Mouse (Mus musculus) hindbrain, embryonic 11.5 days (tissue): ENCODE data around the gene Pde4d. TPM values are rescaled to one million over a fixed set of nuclear protein-coding genes. Genes with fewer than 3 reads are reported as not detected.
A peak's percentile ranks its signal among the peaks of the same experiment; 100 is the strongest.

Source experiments
- ATAC-seq: fragments of 200-750 bp; cut with Nextera tagmentation; 2 replicates; pipeline ENCODE4 v1.8.0; 2017; ENCODE audit warnings: mild to moderate bottlenecking, moderate TSS enrichment, moderate library complexity; ENCODE audit not compliant: low FRiP score
- DNase-seq: peaks from one replicate; pipeline ENCODE4 v3.0.0-alpha.2; 2015; ENCODE audit warnings: low spot score
- H3K27ac ChIP-seq: fragments of 300-500 bp; sonication (generic); 2 replicates; pipeline ENCODE4 v1.5.1; 2014; ENCODE audit warnings: mild to moderate bottlenecking, low read depth, low read length
- H3K27me3 ChIP-seq: fragments of 300-500 bp; sonication (generic); 2 replicates; pipeline ENCODE4 v1.6.1; 2014; ENCODE audit warnings: mild to moderate bottlenecking, low read length, moderate library complexity, mixed read lengths; ENCODE audit not compliant: control insufficient read depth, insufficient read depth
- H3K36me3 ChIP-seq: fragments of 300-500 bp; sonication (generic); 2 replicates; pipeline ENCODE4 v1.6.1; 2014; ENCODE audit warnings: mild to moderate bottlenecking, low read length, moderate library complexity, mixed read lengths; ENCODE audit not compliant: control insufficient read depth, insufficient read depth
- H3K4me1 ChIP-seq: fragments of 300-500 bp; sonication (generic); replicated peaks from 2 replicates; pipeline ENCODE4 v1.6.1; 2014; ENCODE audit warnings: low read length, mixed read lengths; ENCODE audit not compliant: control insufficient read depth, insufficient read depth
- H3K4me2 ChIP-seq: fragments of 300-500 bp; sonication (generic); replicated peaks from 2 replicates; pipeline ENCODE4 v1.6.1; 2014; ENCODE audit warnings: mild to moderate bottlenecking, low read depth, low read length
- H3K4me3 ChIP-seq: fragments of 300-500 bp; sonication (generic); 2 replicates; pipeline ENCODE4 v1.5.1; 2014; ENCODE audit warnings: low read depth, low read length
- H3K9ac ChIP-seq: fragments of 300-500 bp; sonication (generic); 2 replicates; pipeline ENCODE4 v1.6.1; 2014; ENCODE audit warnings: low read depth, low read length
- H3K9me3 ChIP-seq: fragments of 300-500 bp; sonication (generic); 2 replicates; pipeline ENCODE4 v1.6.1; 2016; ENCODE audit warnings: low read length; ENCODE audit not compliant: control insufficient read depth
- WGBS: fragments of 180-500 bp; shearing (Covaris S2); extraction: QIAGEN DNeasy Blood & Tissue Kit; methylation state at CpG from one replicate; pipeline ENCODE4 v1.1.7; 2014; 5-methylcytosine and 5-hydroxymethylcytosine counted together
- polyA plus RNA-seq: library from polyadenylated mRNA; unstranded; fragments of >200 nt; fragmentation: Nextera tagmentation; extraction: Ambion mirVana; gene quantifications from 2 replicates; pipeline ENCODE4 v1.2.1, GENCODE M21; 2014

Pde4d gene
- polyA plus RNA-seq, 1 experiment from 2014 or later, result 18.3 TPM

GRCm38 (mm10) chr13:108532875-108533274 is 83.1 kb downstream of the Pde4d start:
- no peaks in the 10 kb centered on the region for H3K27me3 ChIP-seq
- H3K27ac ChIP-seq, result no peak overlapping the region
- 82% methylated on average over 1 of the region's 1 CpGs for WGBS
- no peak overlapping the region for H3K4me3 ChIP-seq
- H3K9me3 ChIP-seq, result no peaks in the 10 kb centered on the region
- ATAC-seq (no peak), DNase-seq (no peak)
- H3K4me2 ChIP-seq, result no peak overlapping the region
- H3K36me3 ChIP-seq, result no peaks in the 10 kb centered on the region
- no peak overlapping the region for H3K9ac ChIP-seq
- H3K4me1 ChIP-seq, result no peaks in the 10 kb centered on the region

- Histone ChIP-seq H3K9me3 (no peaks in the 10 kb centered on the region), H3K9ac (no peak overlapping the region), H3K27me3 (no peaks in the 10 kb centered on the region), H3K4me3 (no peak overlapping the region), H3K36me3 (no peaks in the 10 kb centered on the region), H3K4me2 (no peak overlapping the region), H3K4me1 (no peaks in the 10 kb centered on the region), H3K27ac (no peak overlapping the region)
- 73% methylated on average over 4 of the region's 4 CpGs for WGBS
- ATAC-seq (no peak), DNase-seq (no peak)
These were observed 86.7 kb downstream of the Pde4d start for GRCm38 (mm10) chr13:108536436-108536835.

GRCm38 (mm10) chr13:108536951-108537350 is 87.2 kb downstream of the Pde4d start:
- DNase-seq, result no peak
- no peak overlapping the region for H3K4me3 ChIP-seq
- no peak overlapping the region for H3K9ac ChIP-seq
- H3K4me2 ChIP-seq, result no peak overlapping the region
- no peaks in the 10 kb centered on the region for H3K36me3 ChIP-seq
- ATAC-seq, result no peak
- 88% methylated on average over 6 of the region's 6 CpGs for WGBS
- H3K27ac ChIP-seq, result no peak overlapping the region
- H3K9me3 ChIP-seq, result no peaks in the 10 kb centered on the region
- no peaks in the 10 kb centered on the region for H3K27me3 ChIP-seq
- H3K4me1 ChIP-seq, result no peaks in the 10 kb centered on the region

- no peak overlapping the region for H3K4me2 ChIP-seq
- no peak overlapping the region for H3K27ac ChIP-seq
- no peaks in the 10 kb centered on the region for H3K36me3 ChIP-seq
- H3K9me3 ChIP-seq, result no peaks in the 10 kb centered on the region
- ATAC-seq (no peak), DNase-seq (peak; percentile 6)
- H3K9ac ChIP-seq, result no peak overlapping the region
- no peak overlapping the region for H3K4me3 ChIP-seq
- 46% methylated on average over 1 of the region's 1 CpGs for WGBS
- no peaks in the 10 kb centered on the region for H3K27me3 ChIP-seq
- H3K4me1 ChIP-seq, result no peaks in the 10 kb centered on the region
These were observed 89.1 kb downstream of the Pde4d start for GRCm38 (mm10) chr13:108538760-108539369.

- H3K4me1 ChIP-seq, result no peaks in the 10 kb centered on the region
- DNase-seq (no peak), ATAC-seq (no peak)
- no peak overlapping the region for H3K9ac ChIP-seq
- 90% methylated on average over 3 of the region's 3 CpGs for WGBS
- no peak overlapping the region for H3K27ac ChIP-seq
- H3K4me2 ChIP-seq, result no peak overlapping the region
- H3K4me3 ChIP-seq, result no peak overlapping the region
- no peaks in the 10 kb centered on the region for H3K9me3 ChIP-seq
- no peaks in the 10 kb centered on the region for H3K27me3 ChIP-seq
- no peaks in the 10 kb centered on the region for H3K36me3 ChIP-seq
These were observed 91.7 kb downstream of the Pde4d start for GRCm38 (mm10) chr13:108541488-108541887.

GRCm38 (mm10) chr13:108542342-108542761 is 92.6 kb downstream of the Pde4d start:
- DNase-seq, result no peak
- no peak overlapping the region for H3K4me3 ChIP-seq
- no peak overlapping the region for H3K9ac ChIP-seq
- no peaks in the 10 kb centered on the region for H3K9me3 ChIP-seq
- 94% methylated on average over 5 of the region's 5 CpGs for WGBS
- no peaks in the 10 kb centered on the region for H3K36me3 ChIP-seq
- H3K27ac ChIP-seq, result no peak overlapping the region
- ATAC-seq, result no peak
- no peak overlapping the region for H3K4me2 ChIP-seq
- H3K27me3 ChIP-seq, result no peaks in the 10 kb centered on the region
- no peaks in the 10 kb centered on the region for H3K4me1 ChIP-seq

GRCm38 (mm10) chr13:108552288-108552687 is 102.5 kb downstream of the Pde4d start:
- no peak overlapping the region for H3K27ac ChIP-seq
- WGBS, result 68% methylated on average over 5 of the region's 5 CpGs

GRCm38 (mm10) chr13:108552995-108553394 is 103.2 kb downstream of the Pde4d start:
- no peak for ATAC-seq
- Histone ChIP-seq H3K27ac (no peak overlapping the region), H3K4me2 (no peak overlapping the region), H3K4me1 (no peaks in the 10 kb centered on the region), H3K4me3 (no peak overlapping the region), H3K9ac (no peak overlapping the region), H3K36me3 (no peaks in the 10 kb centered on the region), H3K27me3 (no peaks in the 10 kb centered on the region), H3K9me3 (no peaks in the 10 kb centered on the region)
- no peak for DNase-seq
- 87% methylated on average over 5 of the region's 5 CpGs for WGBS

More at GRCm38 (mm10) chr13:108552288-108552687, 102.5 kb downstream of the Pde4d start:
- Histone ChIP-seq H3K9me3 (no peaks in the 10 kb centered on the region), H3K27me3 (no peaks in the 10 kb centered on the region), H3K4me2 (no peak overlapping the region), H3K4me1 (no peaks in the 10 kb centered on the region), H3K9ac (no peak overlapping the region), H3K36me3 (no peaks in the 10 kb centered on the region), H3K4me3 (no peak overlapping the region)
- ATAC-seq, result no peak
- DNase-seq, result no peak

GRCm38 (mm10) chr13:108554901-108555300 is 105.2 kb downstream of the Pde4d start:
- Histone ChIP-seq H3K9ac (no peak overlapping the region), H3K4me2 (no peak overlapping the region), H3K36me3 (no peaks in the 10 kb centered on the region), H3K4me1 (no peaks in the 10 kb centered on the region), H3K4me3 (no peak overlapping the region), H3K27me3 (no peaks in the 10 kb centered on the region), H3K9me3 (no peaks in the 10 kb centered on the region), H3K27ac (no peak overlapping the region)
- DNase-seq, result no peak
- ATAC-seq, result no peak
